Mouse (Mus musculus) bone marrow macrophage, adult 2 months (primary cell): ENCODE measurements around the gene Akap13.

Source experiments
- CTCF ChIP-seq: IDR thresholded peaks from 2 replicates; pipeline ENCODE4 v1.5.1; 2012; ENCODE audit warnings: low read depth, mild to moderate bottlenecking, low read length, moderate library complexity
- POLR2A ChIP-seq: IDR thresholded peaks from 2 replicates; pipeline ENCODE4 v1.6.1; 2012; ENCODE audit warnings: mild to moderate bottlenecking, low read depth, low read length, borderline replicate concordance

DNA sequence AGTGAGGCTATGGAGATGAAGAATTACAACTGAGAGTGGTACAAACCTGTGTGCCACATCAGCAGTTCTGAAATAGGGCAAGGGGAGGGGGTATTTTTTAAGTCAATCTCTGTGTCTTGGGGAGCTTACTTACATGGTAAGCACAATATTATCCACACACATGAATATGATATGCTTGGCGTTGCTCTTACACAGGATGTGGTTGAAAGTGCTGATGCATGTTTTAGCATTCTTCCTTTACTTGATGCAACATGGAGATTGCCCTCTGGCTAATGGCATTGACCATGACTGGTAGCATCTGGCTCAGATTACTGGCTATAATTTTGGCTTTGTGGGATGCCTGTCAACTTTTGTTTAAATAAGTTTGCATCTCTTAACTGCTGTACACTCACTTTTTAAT lies 194.6 kb downstream of the Akap13 start:
- TF ChIP-seq CTCF (no peak), POLR2A (no peak)
